Mouse (Mus musculus) hindbrain, embryonic 14.5 days (tissue): ENCODE measurements at regions not wholly inside any gene's neighbourhood (a gene's known extent, or its start where the extent isn't known, plus 50 kb on each side); places are given as distances from the start of the nearest gene placed in this dataset.

ENCODE experiments used
- ATAC-seq: fragments of 200-750 bp; cut with Nextera tagmentation; 2 replicates; pipeline ENCODE4 v1.8.0; 2017; ENCODE audit warnings: moderate number of reproducible peaks, mild to moderate bottlenecking, moderate TSS enrichment, moderate library complexity; ENCODE audit not compliant: low FRiP score
- DNase-seq: peaks from one replicate; pipeline ENCODE4 v3.0.0-alpha.2; 2015; ENCODE audit warnings: low spot score
- H3K27ac ChIP-seq: fragments of 300-500 bp; sonication (generic); 2 replicates; pipeline ENCODE4 v1.5.1; 2014; ENCODE audit warnings: mild to moderate bottlenecking, moderate library complexity
- H3K27me3 ChIP-seq: fragments of 300-500 bp; sonication (generic); 2 replicates; pipeline ENCODE4 v1.6.1; 2014; ENCODE audit warnings: mild to moderate bottlenecking, low read length, mixed read lengths; ENCODE audit not compliant: control insufficient read depth, insufficient read depth
- H3K36me3 ChIP-seq: fragments of 300-500 bp; sonication (generic); replicated peaks from 2 replicates; pipeline ENCODE4 v1.6.1; 2014; ENCODE audit not compliant: control insufficient read depth, insufficient read depth
- H3K4me1 ChIP-seq: fragments of 300-500 bp; sonication (generic); replicated peaks from 2 replicates; pipeline ENCODE4 v1.6.1; 2014; ENCODE audit warnings: antibody characterized with exemption, low read length, mixed read lengths; ENCODE audit not compliant: control insufficient read depth, insufficient read depth
- H3K4me2 ChIP-seq: fragments of 300-500 bp; sonication (generic); replicated peaks from 2 replicates; pipeline ENCODE4 v1.6.1; 2014; ENCODE audit warnings: mild to moderate bottlenecking, moderate library complexity
- H3K4me3 ChIP-seq: fragments of 300-500 bp; sonication (generic); replicated peaks from 2 replicates; pipeline ENCODE4 v1.5.1; 2014; ENCODE audit warnings: mild to moderate bottlenecking, low read length
- H3K9ac ChIP-seq: fragments of 300-500 bp; sonication (generic); 2 replicates; pipeline ENCODE4 v1.6.1; 2014
- H3K9me3 ChIP-seq: fragments of 300-500 bp; sonication (generic); 2 replicates; pipeline ENCODE4 v1.6.1; 2016; ENCODE audit warnings: low read length; ENCODE audit not compliant: control insufficient read depth
- WGBS: fragments of 180-500 bp; shearing (Covaris S2); extraction: QIAGEN DNeasy Blood & Tissue Kit; methylation state at CpG from one replicate; pipeline ENCODE4 v1.1.7; 2014; 5-methylcytosine and 5-hydroxymethylcytosine counted together

DNA sequence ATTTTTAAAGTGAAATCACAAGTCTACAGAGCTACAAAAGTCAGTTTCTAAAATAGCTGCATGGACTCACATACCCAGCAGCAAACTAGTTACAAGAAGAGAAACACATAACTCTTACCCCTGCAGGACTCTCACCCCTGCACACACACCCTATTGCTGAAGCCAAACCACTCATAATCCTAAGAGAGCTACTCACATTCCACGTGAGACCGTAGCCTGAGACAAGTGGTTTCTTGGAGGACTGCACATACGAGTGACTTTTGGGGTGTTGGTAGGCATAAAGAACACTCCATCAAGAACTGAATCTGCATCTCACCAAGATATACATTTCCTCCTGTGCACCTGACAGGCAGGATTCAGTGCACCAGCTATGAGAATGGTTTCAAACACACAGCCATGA, 150.8 kb downstream of the Gsdmc2 start:
- whole genome bisulfite sequencing: 86% methylated on average over 3 of the region's 3 CpGs

DNA sequence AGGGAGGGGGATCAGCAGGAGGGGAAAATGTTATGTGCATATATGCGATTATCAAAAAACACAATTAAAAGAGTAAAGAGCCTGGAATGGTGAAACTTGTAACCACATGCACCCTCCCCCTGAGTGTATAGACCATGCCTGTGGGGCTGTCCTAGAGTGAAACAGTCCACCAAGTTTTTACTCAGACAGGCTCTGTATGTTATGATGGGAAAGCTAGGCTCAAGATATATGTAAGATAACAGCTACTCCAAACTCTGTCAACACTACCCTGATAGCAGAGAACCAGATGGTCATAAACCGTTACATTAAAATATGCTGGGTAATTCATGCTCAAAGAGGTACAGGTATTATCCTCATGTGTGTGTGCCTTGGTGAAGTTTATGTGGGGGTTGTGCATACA, 151.4 kb downstream of the Gsdmc2 start:
- Histone ChIP-seq H3K27ac (no peak overlapping the region), H3K4me3 (no peak overlapping the region), H3K4me2 (no peak overlapping the region), H3K36me3 (no peaks in the 10 kb centered on the region), H3K4me1 (no peaks in the 10 kb centered on the region), H3K9me3 (no peaks in the 10 kb centered on the region), H3K27me3 (no peaks in the 10 kb centered on the region), H3K9ac (no peak overlapping the region)
- no peak for ATAC-seq
- 78% methylated on average over 2 of the region's 2 CpGs for WGBS
- DNase-seq: no peak

More for the DNA sequence above, 150.8 kb downstream of the Gsdmc2 start:
- H3K27ac ChIP-seq: no peak overlapping the region
- H3K36me3 ChIP-seq: no peaks in the 10 kb centered on the region
- DNase-seq (no peak), ATAC-seq (no peak)
- no peak overlapping the region for H3K9ac ChIP-seq
- H3K27me3 ChIP-seq: no peaks in the 10 kb centered on the region
- H3K9me3 ChIP-seq: no peaks in the 10 kb centered on the region
- H3K4me3 ChIP-seq: no peak overlapping the region
- H3K4me2 ChIP-seq: no peak overlapping the region
- H3K4me1 ChIP-seq: no peaks in the 10 kb centered on the region

DNA sequence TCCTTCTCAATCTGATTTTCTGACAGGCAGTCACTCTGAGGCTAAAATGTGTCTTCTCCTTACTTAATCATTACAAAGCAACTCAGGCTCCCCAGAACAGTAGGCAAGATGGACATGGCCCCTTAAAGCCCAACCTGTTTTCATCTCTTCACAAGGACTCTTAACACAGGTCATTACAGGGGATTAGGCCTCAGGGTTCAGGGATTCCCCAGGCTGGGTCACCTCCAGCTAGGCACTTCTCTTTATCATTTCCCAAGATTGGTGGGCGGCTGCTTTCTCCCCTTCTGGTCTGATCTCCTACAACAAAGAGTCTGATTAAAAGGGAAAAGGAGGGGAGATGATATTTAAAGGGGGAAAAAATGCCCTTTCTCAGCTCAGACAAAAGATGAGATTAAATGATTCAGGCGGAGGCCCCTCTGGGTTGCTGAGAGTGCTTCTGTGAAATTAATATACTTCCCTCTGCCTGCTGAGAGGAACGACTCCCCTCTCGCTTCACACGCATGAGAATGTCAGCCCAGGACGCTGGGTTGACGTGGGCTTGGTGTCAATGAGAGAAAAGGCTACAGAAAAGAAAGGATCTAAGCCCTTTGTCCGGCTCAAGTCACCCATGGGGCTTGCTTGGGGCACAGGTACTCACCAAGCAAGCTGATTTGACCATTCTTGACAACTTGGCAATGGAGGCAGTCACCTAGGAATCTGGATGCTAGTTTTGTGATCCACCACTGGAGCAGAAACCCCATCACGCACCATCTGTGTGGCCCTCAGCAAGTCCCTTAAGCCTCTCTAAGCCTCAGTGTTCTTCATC, 152.3 kb downstream of the Gsdmc2 start:
- Histone ChIP-seq H3K27ac (no peak overlapping the region), H3K9me3 (no peaks in the 10 kb centered on the region), H3K4me2 (no peak overlapping the region), H3K36me3 (no peaks in the 10 kb centered on the region), H3K9ac (no peak overlapping the region), H3K4me3 (no peak overlapping the region), H3K27me3 (no peaks in the 10 kb centered on the region), H3K4me1 (no peaks in the 10 kb centered on the region)
- WGBS: 15% methylated on average over 9 of the region's 9 CpGs
- ATAC-seq: no peak
- DNase-seq: no peak

DNA sequence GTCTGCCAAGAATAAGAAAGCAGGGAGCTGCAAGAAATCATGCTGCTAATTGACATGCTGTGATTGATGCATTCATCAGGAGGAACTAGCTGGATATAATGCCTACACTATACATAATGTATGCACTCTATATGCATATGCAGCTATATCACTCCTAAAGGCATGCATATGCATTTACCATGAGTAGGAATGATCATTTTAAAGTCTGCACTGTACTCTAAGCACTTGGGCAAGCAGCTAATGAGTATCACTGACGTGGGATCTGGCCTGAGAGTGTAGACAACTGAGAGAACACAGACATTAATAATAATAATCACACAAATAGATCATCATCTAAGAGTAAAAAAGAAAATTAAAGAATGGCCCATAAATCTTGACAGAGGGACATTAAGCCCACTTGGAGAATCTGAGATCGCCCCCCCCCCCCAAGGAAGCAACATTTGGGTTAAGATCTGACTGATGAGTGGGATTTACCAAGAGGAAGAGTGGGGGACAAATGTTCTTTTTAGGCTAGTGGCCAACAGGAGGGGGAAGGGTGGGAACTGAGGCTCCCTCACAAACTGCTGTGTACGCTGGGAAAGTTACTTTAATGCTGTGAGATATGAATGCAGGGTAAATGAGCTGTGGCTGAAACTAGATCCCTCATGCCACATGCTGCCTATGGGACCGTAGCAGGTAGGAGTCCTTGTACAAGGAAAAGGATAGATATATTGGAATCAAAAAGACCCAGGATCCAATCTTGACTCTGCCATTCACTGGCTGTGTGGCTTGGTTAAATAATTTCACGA, 155.0 kb downstream of the Gsdmc2 start:
- H3K27me3 ChIP-seq: no peaks in the 10 kb centered on the region
- no peak for DNase-seq
- H3K4me2 ChIP-seq: no peak overlapping the region
- no peak overlapping the region for H3K27ac ChIP-seq
- no peaks in the 10 kb centered on the region for H3K9me3 ChIP-seq
- H3K4me1 ChIP-seq: no peaks in the 10 kb centered on the region
- ATAC-seq: no peak
- no peaks in the 10 kb centered on the region for H3K36me3 ChIP-seq
- H3K4me3 ChIP-seq: no peak overlapping the region
- WGBS: 71% methylated on average over 5 of the region's 5 CpGs
- H3K9ac ChIP-seq: no peak overlapping the region

DNA sequence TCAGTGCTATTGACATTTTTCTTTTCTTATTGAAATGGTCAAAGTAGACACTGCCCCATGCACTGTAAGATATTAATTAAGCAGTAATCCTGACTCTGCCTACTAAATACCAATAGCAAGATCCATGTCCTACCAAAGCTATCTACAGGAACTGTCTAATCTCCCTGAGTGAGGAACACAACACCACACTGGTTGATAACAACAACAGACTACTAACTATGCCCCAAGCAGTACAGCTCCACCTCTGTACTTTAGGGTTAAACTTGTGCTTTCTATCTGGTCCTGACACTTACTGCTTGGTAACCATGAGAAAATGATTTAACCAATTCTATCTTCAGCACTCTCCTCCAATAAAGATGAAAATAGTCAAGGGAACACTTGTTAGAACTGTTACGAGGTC, 157.1 kb downstream of the Gsdmc2 start:
- no peaks in the 10 kb centered on the region for H3K9me3 ChIP-seq
- WGBS: 100% methylated on average over 1 of the region's 1 CpGs
- H3K36me3 ChIP-seq: no peaks in the 10 kb centered on the region
- no peak overlapping the region for H3K9ac ChIP-seq
- no peaks in the 10 kb centered on the region for H3K4me1 ChIP-seq
- DNase-seq (no peak), ATAC-seq (no peak)
- no peaks in the 10 kb centered on the region for H3K27me3 ChIP-seq
- no peak overlapping the region for H3K4me2 ChIP-seq
- no peak overlapping the region for H3K4me3 ChIP-seq
- H3K27ac ChIP-seq: no peak overlapping the region

DNA sequence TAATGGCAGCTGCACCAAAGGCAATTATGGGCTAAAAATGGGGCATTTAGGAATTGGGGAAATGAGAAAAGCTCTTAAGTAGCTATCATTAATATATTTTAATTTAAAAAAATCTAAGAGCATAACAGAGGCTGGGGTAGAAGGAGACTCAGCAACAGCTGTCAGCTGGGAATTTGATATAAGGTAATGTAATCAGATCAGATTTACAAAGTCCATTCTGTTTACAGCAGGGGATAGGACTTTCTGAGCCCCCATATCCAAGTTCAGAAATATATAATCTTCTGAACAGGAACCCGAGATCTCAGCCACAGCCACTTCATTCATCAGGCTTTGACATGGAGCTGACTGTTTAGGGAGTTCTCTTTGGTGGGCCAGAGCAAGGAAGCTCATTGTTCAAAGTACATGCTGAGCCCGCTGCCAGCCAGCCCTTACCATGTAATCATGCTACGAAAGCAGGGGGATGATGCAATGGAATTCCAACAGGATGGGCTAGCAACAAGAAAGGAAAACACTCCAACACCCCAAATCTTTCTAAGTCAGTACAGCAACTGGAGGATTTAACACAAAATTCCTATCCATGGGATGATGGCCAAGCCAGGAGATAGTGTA, 157.9 kb downstream of the Gsdmc2 start:
- H3K36me3 ChIP-seq: no peaks in the 10 kb centered on the region
- no peak overlapping the region for H3K9ac ChIP-seq
- ATAC-seq (no peak), DNase-seq (no peak)
- WGBS: 62% methylated on average over 3 of the region's 3 CpGs
- H3K4me3 ChIP-seq: no peak overlapping the region
- H3K27me3 ChIP-seq: no peaks in the 10 kb centered on the region
- no peak overlapping the region for H3K4me2 ChIP-seq
- H3K9me3 ChIP-seq: no peaks in the 10 kb centered on the region
- no peak overlapping the region for H3K27ac ChIP-seq
- H3K4me1 ChIP-seq: no peaks in the 10 kb centered on the region

DNA sequence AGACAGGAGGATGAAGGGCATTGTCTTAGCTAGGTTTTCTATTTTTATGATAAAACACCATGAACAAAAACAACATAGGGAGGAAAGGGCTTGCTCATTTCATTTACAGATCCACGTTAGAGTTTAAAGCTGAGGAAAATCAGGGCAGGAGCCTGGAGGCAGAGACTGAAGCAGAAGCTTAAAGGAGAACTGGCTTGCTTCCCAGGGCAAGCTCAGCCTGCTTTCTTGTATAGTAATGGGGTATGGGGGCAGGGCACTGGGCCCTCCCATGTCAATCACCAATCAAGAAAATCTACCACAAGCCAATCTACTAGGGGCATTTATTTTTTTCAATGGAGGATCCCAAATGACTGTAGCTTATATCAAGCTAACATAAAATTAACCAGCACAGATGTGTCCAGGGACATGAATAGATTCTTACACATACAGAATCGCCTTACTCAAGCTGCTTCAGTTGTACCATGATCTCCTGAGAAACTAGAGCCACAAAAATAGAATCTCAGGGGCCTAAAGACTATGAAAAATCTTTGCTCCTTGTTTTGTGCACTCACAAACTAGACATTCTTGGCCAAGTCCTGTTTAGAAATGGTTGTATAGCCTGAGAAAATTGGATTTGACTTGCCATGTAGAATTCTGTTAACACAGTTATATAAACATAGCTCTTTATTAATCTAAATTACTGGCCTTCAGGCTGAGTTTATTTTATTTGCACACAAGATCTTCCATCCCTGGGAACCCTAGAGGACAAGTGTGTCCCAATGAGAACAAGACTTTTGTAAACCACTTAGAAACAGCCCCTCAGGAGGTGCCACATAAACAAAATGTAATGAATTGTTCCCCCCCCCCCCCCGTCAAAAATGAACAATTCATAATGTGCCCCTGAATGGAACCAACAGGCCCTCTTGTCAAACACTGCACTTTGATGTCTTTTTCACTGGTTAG, 164.7 kb downstream of the Gsdmc2 start:
- DNase-seq: no peak
- H3K36me3 ChIP-seq: no peaks in the 10 kb centered on the region
- 35% methylated on average over 3 of the region's 3 CpGs for WGBS

DNA sequence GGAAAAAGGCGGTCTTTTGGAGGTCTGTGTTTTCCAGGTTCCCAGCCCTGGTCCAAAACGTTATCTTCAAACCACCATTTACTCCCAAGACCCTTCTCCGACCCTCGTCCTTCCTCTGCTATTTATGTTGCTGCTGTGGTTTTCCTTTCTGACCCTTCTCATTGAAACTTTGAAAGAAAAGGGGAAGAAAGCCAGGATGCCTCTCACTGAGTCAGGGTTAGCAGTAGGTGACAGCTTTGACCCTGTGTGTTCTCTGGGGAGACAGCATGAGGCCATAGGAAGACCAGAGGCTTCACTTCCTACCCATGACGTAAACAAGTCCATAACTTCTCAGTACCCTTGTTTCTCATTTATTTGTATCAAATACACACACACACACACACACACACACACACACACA, 166.1 kb downstream of the Gsdmc2 start:
- WGBS: 69% methylated on average over 5 of the region's 5 CpGs
- Histone ChIP-seq H3K4me1 (peaks cover 6% of the 10 kb centered on the region; the same call in 1 of the 2 replicates), H3K27ac (no peak overlapping the region), H3K27me3 (no peaks in the 10 kb centered on the region), H3K9me3 (no peaks in the 10 kb centered on the region), H3K4me3 (no peak overlapping the region), H3K36me3 (no peaks in the 10 kb centered on the region), H3K4me2 (no peak overlapping the region), H3K9ac (no peak overlapping the region)
- DNase-seq (no peak), ATAC-seq (no peak)

More for the DNA sequence above, 164.7 kb downstream of the Gsdmc2 start:
- H3K4me1 ChIP-seq: peaks cover 6% of the 10 kb centered on the region; the same call in 1 of the 2 replicates
- no peak overlapping the region for H3K4me2 ChIP-seq
- no peaks in the 10 kb centered on the region for H3K27me3 ChIP-seq
- no peak overlapping the region for H3K9ac ChIP-seq
- H3K9me3 ChIP-seq: no peaks in the 10 kb centered on the region
- H3K27ac ChIP-seq: no peak overlapping the region
- no peak for ATAC-seq
- no peak overlapping the region for H3K4me3 ChIP-seq
